Mouse (Mus musculus): ENCODE results near the gene Prim1.
A peak's percentile ranks its signal among the peaks of the same experiment; 100 is the strongest.
"Not testable (repeated sequence)": the region's sequence is repeated elsewhere in the genome, so short reads cannot be mapped to it uniquely, and the experiment has no call there.

Gene Prim1

DNA sequence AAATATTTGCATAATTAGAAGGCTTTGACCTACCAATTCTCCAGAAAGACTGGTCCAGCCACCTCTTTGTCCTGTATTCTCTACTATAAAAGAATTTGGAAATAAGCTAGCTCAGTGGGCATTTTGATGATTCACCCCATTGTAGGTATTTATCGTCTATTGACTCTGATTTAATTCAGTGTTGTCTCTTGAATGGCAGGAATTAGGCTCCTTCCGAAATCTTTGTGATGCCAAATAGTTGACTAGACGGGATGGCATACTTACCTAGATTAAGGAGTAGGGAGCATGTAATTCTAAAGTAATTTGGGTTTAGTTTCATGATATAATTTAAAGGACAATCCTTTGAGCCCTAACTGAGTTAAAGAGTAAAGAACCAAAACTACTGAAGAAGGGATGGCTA, 23.0 kb downstream of the Prim1 start:
- no peak for ATAC-seq (ENCODE audit: low TSS enrichment)

DNA sequence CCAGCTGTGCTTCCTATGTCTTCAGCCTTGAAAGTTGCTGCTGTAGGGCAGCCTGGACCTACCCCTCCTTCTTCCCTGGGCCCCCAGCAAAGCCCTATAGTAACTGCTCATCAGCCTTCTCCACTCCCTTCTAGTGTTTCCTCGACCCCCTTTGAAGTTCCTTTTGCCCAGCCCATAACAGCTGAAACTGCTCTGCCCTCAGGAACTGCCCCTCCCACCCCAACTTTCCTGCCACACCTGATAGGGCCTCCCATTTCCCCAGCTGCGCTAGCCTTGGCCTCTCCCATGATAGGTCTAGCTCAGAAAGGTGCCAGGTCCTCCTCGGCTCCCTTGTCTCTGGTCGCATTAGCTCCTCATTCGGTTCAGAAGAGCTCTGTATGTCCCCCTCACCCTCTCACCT, 24.2 kb downstream of the Prim1 start:
- no peak for ATAC-seq (ENCODE audit: low TSS enrichment)

DNA sequence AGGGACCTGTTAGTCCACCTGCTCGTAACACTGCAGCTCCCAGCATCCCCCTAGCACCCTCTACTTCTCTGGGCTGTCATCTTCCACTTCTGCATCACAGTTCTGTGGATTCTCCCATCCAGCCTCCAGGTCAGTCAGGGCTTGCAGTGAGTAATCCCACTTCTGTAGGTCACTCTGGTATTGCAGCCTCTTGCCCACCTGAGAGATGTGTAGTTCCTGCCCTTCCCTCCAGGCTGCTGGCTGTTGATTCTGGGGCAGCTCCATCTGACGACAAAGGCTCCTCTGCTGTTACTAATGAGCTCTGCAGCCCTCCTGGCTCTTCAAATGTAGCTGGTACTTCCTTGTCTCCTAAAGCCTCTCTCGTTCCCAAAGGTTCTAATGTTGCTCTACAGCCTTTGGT, 24.9 kb downstream of the Prim1 start:
- no peak for ATAC-seq (ENCODE audit: low TSS enrichment)

DNA sequence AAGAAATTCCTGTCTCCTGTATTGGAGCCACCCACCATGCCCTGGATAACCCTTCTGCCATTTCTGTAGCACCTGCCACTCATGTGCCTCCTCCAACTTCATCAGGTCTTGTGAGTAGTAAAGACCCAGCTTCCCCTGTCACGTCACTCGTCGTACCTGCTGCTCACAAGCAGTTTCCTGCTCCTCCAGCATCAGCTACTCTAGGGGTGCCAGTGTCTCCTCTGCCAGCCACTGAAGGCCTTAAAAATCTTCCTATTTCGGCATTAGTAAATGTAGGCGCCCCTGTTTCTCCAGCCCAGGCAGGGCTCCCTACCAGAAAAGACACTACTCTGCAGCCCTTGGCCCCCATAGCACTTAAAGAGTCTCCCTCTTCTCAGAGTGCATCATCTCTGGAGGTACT, 25.3 kb downstream of the Prim1 start:
- ATAC-seq (ENCODE audit: low TSS enrichment) = no peak

DNA sequence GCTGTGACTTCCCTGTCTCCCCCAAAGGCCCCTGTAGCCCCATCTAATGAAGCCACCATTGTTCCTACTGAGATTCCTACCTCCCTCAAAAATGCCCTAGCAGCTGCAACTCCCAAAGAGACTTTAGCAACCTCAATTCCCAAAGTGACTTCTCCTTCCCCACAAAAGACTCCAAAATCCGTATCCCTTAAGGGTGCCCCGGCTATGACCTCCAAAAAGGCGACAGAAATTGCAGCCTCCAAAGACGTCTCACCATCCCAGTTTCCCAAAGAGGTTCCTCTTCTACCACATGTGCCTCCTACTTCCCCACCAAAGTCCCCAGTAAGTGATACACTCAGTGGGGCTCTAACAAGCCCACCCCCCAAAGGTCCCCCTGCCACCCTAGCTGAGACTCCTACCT, 26.7 kb downstream of the Prim1 start:
- no peak for ATAC-seq (ENCODE audit: low TSS enrichment)

DNA sequence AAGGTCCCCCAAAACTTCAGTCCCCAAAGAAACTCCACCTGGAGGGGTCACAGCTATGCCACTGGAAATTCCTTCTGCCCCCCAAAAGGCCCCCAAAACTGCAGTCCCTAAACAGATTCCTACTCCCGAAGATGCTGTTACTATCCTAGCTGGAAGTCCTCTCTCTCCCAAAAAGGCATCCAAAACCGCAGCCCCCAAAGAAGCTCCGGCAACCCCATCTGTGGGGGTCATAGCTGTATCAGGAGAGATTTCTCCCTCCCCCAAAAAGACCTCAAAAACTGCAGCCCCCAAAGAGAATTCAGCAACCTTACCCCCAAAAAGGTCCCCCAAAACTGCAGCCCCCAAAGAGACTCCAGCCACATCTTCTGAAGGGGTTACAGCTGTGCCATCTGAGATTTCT, 27.5 kb downstream of the Prim1 start:
- no peak for ATAC-seq (ENCODE audit: low TSS enrichment)

DNA sequence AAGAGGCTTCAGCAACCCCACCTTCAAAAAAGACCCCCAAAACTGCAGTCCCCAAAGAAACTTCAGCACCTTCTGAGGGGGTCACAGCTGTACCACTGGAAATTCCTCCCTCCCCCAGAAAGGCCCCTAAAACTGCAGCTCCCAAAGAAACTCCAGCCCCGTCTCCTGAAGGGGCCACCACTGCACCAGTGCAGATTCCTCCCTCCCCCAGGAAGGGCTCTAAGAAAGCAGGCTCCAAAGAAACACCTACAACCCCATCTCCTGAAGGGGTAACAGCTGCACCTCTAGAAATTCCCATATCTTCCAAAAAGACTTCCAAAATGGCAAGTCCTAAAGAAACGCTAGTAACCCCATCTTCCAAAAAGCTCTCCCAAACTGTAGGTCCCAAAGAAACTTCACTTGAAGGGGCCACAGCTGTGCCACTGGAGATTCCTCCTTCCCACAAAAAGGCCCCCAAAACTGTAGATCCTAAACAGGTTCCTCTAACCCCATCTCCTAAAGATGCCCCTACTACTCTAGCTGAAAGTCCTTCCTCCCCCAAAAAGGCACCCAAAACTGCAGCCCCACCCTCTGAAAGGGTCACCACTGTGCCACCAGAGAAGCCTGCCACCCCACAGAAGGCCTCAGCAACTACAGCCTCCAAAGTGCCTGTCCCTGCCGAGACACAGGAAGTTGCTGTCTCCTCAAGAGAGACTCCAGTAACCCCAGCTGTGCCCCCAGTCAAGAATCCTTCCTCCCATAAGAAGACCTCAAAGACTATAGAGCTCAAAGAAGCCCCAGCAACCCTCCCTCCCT, 28.3 kb downstream of the Prim1 start:
- no peak for ATAC-seq (ENCODE audit: low TSS enrichment)

DNA sequence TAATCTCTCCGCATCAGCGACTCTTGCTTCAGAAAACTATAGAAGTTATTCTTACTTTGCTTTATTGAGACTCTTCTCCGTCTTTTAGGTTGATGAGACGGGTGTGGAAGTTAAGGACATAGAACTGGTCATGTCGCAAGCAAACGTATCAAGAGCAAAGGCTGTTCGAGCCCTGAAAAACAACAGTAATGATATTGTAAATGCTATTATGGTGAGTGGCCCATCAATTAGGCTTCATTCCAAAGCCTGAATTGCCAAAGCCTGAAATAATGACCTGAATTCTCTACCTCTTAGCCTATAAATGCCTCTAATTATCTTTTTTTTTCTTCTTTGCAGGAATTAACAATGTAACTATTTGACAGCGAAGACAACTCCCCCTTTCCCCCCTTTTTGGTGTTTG, 33.2 kb downstream of the Prim1 start:
- ATAC-seq (ENCODE audit: low TSS enrichment) = no peak

DNA sequence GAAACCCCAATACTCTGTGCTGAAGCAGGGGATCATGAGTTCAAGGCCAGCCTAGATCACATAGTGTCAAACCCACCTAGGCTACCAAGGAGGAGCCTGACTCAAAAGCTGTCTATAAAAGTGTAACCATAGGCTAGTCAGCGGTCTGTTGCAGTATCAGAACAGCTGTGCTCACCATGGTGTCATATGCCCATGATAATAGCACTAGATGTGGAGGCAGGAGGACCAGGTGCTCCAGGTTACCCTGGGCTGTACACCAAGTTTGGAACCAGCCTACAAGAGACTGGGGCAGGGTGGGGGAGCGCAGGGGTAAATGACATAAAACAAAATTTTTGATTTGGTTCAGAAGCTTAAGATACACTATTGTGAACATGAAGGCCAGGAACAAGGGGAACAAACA, 34.8 kb downstream of the Prim1 start:
- ATAC-seq (ENCODE audit: low TSS enrichment) = no peak

DNA sequence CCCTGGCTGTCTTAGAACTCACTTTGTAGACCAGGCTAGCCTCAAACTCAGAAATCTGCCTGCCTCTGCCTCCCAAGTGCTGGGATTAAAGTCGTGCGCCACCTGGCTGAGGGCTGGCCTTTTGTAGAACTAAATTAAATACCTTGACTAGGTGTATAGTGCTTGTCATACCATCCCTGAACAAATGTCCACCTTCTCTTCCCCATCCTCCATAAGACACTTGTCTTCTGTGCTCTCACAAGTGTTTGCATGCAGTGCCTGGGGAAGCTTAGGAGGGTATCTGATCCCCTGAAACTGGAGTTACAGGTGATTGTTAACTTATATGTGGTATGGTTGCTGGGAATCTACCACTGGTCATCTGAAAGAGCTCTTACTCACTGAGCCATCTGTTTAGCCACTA, 35.4 kb downstream of the Prim1 start:
- ATAC-seq (ENCODE audit: low TSS enrichment) = no peak

DNA sequence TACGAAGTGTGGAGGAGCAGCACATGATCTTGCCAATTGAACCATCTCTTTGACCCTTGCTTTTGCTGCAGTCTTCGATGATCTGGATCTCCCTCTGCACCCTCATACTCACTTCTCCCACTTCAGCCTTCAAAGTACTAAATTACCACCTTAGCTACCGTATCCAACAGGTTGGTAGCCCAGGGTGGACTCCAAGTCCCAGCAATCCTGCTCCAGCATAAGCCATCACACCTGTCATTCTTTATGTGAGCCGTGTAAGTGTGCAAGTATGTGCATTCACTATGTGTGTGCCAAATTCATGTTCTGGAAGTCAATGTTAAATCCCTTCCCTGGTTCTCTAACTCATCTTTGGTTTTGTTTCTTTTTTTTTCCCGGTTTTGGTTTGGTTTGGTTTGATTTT, 36.6 kb downstream of the Prim1 start:
- no peak for ATAC-seq (ENCODE audit: low TSS enrichment)

DNA sequence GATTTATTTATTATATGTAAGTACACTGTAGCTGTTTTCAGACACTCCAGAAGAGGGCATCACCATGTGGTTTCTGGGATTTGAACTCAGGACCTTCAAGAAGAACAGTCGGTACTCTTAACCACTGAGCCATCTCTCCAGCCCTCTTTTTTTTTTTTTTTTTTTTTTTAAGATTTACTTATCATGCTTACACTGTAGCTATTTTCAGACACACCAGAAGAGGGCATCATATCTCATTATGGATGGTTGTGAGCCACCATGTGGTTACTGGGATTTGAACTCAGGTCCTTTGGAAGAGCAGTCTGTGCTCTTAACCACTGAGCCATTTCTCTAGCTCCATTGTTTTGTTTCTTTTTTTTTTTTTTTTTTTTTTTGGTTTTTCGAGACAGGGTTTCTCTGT, 37.2 kb downstream of the Prim1 start:
- not testable (repeated sequence) for ATAC-seq (ENCODE audit: low TSS enrichment)

DNA sequence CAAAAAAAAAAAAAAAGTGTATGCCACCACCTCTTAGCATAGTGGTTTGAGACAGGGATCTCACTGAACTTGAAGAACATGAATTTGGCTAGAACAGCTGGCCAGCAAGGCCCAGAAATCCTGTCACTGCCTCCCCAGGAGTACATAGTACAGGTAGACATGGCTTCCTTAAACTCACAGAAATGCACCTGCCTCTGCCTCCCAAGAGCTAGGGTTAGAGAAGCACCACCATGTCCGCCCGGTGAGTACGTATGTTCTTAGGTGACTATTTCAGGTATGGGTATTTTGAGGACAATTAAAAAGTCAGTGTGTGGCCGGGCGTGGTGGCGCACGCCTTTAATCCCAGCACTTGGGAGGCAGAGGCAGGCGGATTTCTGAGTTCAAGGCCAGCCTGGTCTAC, 38.0 kb downstream of the Prim1 start:
- ATAC-seq (ENCODE audit: low TSS enrichment) = no peak

DNA sequence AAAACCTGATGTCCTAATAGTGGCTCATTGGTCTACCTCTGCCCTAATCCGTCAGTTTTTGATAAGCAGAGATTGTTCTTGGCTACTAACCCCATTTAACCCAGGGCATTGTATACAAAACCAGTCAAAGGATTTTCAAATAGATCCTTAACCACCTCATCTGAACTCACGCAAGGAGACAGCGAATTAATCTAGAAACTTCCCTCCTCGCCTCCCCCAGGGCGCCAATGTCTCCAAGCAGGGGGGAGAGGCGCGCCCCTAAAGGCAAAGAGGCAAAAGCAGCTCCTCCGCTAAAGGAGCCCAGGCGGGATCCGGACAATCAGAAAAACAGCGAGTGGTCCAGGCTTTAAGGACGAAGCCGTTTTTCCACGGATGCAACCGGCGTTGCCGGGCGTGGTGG, 43.2 kb downstream of the Prim1 start:
- ATAC-seq (ENCODE audit: low TSS enrichment) = peak; percentile 22

DNA sequence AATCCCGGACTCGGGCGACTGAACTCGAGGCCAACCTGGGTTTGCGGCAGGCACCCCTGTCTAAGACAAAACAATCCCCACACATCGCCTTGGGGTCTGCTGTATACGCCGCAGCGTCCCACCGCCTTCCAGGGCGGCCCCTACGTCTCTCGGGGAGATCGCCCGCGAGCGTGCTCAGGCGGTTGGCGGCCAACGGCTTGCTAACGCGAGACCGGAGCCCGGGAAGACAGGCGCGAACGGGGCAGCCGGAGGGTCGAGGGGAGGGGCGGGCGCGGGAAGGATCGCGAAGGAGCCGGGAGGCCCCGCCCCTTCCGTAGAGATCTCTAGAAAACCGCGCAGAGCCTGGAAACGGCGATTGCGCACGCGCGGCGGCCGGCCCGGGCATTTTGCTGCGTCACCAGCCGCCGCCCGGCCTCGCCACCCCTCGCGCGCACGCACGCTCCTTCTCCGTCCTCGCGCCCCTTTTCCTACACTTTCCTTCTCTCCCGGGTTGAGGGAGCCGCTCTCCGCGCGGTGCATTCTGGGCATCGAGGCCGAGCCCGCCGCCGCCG, 43.7 kb downstream of the Prim1 start, which contains the start of gene Ptges3:
Gene Ptges3 (plus strand): TSS at position 354 of the 551 bp plus-strand sequence.
- ATAC-seq (ENCODE audit: low TSS enrichment) = peak; percentile 89

DNA sequence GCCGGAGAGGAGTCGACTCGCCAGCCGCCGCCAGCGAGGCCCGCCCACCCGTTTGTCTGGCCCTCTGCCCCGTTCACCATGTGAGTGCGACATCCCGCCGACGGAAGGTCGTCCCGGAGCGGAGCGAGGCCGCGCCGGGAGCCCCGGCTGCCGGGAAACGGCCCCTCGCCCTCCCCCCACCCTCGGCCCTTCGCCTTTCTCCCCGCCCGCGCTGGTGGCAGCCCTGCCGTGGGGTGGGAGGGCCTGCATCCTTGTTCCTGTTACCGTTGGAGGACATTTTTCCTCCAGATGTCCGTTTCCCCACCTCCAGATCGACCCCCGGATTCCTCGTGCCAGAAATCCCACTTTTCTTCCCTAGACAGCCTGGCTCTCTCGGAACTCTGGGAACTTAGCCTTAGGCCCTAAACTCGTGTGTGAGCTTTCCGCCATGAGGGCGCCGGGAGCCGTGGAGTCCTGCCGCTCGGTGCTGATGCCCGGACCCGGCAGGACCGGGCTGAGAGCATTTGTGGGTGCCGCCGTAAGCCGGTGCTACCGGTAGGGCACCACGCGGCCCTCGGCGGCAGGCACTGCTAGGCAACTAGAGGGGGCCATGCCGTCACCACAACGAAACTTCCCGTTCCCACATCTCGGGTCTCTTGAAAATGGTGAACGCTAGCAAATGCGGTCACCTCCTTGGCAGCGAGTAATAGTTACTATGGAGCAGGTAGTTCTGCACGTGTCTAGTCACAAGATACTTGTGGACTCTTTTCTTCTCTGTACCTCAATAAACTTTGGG, 44.4 kb downstream of the Prim1 start:
- ATAC-seq (ENCODE audit: low TSS enrichment) = peak; percentile 21; the same call in 1 of the 2 replicates

DNA sequence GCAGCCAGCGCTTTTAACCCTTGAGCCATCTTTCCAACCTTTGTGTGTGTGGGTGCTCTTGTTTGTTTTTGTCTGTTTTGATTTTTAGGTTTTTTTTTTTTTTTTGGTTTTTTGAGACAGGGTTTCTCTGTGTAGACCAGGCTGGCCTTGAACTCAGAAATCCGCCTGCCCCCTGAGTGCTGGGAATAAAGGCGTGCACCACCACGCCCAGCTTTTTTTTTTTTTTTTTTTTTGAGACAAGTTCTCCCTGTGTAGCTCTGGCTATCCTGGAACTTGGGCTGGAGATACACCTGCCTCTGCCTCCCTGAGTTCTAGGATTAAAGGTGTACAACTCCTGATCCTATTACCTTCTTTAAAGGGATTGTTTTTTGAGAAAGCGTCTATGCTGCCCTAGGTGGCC, 46.1 kb downstream of the Prim1 start:
- ATAC-seq (ENCODE audit: low TSS enrichment) = no peak

DNA sequence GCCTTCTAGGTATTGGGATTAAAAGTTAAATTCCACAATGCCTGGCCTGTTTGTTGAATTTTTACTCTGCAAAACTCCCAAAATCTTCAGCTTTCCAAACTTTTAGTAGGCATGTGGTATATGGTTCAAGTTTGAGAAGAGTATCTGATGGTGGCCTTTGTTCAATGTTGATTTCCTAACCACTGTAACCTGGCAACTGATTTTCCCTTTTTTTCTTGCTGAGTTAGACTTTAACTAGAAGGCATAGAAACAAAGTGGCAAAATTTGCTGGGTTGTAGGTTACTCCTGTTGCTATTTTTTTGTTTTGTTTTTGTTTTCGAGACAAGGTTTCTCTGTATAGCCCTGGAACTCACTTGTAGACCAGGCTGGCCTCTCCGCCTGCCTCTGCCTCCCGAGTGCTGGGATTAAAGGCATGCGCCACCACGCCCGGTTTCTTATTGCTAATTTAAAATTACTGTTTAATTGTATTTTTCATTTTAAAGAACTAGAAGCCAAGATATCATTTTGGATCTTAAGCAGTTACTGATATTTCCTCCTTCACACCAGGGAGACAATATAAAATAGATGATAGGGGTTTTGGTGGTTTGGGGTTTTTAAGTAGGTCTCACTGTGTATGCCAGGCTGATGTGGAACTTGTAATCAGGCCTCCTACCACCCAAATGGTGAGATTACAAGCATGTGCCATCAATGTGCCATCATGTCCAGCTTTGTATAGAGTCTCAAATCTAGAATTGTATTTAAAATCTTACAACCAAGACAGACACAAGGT, 47.4 kb downstream of the Prim1 start:
- ATAC-seq (ENCODE audit: low TSS enrichment) = no peak

DNA sequence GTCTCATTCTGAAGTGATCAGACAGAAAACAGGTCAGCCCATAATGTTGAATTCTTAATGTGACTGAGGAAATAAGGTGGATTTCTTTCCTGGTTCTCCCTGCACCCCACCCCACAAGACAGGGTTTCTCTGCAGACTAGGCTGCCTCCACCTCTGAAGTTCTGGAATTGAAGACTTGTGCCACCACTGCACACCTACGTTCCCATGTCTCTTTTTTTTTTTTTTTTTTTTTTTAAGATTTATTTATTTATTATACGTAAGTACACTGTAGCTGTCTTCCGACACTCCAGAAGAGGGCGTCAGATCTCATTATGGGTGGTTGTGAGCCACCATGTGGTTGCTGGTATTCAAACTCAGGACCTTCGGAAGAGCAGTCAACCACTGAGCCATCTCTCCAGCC, 51.1 kb downstream of the Prim1 start:
- ATAC-seq (ENCODE audit: low TSS enrichment) = no peak

DNA sequence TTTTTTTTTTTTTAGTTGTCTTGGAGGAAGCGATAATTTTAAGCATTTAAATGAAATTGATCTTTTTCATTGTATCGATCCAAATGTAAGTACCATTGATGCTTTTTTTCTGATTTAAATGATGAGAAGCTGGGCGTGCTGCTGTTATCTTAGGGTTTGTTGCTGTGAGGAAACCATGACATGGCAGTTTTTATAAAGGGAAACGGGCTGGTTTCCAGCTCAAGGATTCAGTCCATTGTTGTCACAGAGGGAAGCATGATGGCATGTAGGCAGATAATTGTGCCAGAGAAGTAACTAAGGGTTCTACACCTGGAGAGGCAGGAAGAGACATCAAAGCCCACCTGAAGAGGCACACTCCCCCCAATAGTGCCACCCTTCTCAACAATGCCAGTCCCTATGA, 54.2 kb downstream of the Prim1 start:
- no peak for ATAC-seq (ENCODE audit: low TSS enrichment)

DNA sequence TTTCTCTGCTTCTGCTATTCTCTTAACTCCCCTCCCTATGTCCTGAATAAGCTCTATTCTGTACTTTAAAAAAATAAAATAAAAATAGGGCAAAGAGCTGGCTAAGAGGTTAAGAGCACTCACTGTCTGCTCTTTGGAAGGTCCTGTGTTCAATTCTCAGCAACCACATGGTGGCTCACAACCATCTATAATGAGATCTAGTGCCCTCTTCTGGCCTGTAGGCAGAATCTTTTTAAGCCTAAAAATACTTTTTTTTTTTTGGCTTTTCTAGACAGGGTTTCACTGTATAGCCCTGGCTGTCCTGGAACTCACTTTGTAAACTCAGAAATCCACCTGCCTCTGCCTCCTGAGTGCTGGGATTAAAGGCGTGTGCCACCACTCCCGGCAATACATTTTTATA, 55.5 kb downstream of the Prim1 start:
- ATAC-seq (ENCODE audit: low TSS enrichment) = not testable (repeated sequence)

DNA sequence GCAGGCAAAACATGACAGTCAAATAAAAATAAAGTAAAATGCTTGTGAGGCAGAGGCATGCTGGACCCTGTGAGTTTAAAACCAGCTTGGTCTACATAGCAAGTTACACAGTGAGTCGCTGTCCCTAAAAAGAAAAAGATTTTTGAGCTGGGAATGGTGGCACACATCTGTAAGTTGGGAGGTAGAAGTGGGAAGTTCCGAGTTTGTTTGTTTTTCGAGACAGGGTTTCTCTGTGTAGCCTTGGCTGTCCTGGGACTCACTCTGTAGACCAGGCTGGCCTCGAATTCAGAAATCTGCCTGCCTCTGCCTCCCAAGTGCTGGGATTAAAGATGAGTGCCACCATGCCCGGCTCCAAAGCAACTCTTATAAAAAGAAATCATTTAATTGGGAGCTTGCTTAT, 63.3 kb downstream of the Prim1 start:
- ATAC-seq (ENCODE audit: low TSS enrichment) = not testable (repeated sequence)
